ENCODE assay signal across 11 mouse cellular contexts in the genomic region with DNA sequence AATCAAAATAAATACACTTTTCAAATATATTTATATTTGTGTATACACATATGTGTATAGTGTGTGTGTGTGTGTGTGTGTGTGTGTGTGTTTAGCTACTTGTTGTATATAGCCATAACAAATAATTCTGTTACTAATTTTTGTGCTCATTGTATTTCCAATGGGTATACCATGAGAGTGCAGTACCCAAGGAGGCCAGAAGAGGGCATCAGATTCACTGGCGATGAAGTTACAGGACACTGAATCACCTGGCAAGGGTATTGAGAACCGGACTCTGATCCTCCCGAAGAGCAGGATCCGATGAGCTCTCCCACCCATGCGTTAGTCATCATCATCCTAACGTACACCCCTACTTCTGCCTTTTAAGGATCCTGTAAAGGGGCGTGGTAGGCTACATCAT.
A peak's percentile ranks its signal among the peaks of the same experiment; 100 is the strongest.
DNase-seq lines count a peak whose midpoint lies in the region; ATAC-seq and TF ChIP-seq lines count a peak whose summit lies in the region.
"Had no signal": no experiment of that assay in that cellular context is flagged by ENCODE, and none has a peak within 500 bp of the region (broad histone marks: within the 10 kb centered on the region; RNA-seq: fewer than 3 reads in every experiment).

No protein-coding gene starts in this region.

- H3K4me2 ChIP-seq in midbrain, embryonic 16.5 days (ENCODE audit: low read length): no peak overlapping the region
- H3K4me2 ChIP-seq: intestine, embryonic 15.5 days; lung, embryonic 15.5 days; midbrain, embryonic 13.5 days had no signal

- DNase-seq in left cerebral cortex, adult 2 months (ENCODE audit: extremely low spot score in 1 of 2, low spot score in 2 of 2): no peak
- DNase-seq in left cerebral cortex, adult 9 months (ENCODE audit: low spot score in 2 of 2): no peak
- peak; percentile 34 for DNase-seq in A20 (ENCODE audit: low read depth, low spot score)
- DNase-seq in yolk sac, embryonic 10.5 days (ENCODE audit: low spot score): no peak
- DNase-seq: right cerebral cortex, postnatal 25 days had no signal

- no peaks in the 10 kb centered on the region for H3K9me3 ChIP-seq in ES-Bruce4 (replicated peaks; ENCODE audit: control insufficient read depth, insufficient read depth, low read length, poor library complexity, severe bottlenecking)
- no peaks in the 10 kb centered on the region for H3K9me3 ChIP-seq in midbrain, embryonic 16.5 days (replicated peaks; ENCODE audit: control insufficient read depth, low read length, poor library complexity, severe bottlenecking)
- H3K9me3 ChIP-seq: intestine, embryonic 15.5 days; lung, embryonic 15.5 days; midbrain, embryonic 13.5 days had no signal

- no peaks in the 10 kb centered on the region for H3K4me1 ChIP-seq in ES-Bruce4 (ENCODE audit: control insufficient read depth, insufficient read depth, low read length)
- H3K4me1 ChIP-seq in cortical plate, adult 2 months (ENCODE audit: control insufficient read depth, insufficient read depth, low read length): no peaks in the 10 kb centered on the region
- no peaks in the 10 kb centered on the region for H3K4me1 ChIP-seq in midbrain, embryonic 16.5 days (ENCODE audit: control insufficient read depth, insufficient read depth, low read length)
- H3K4me1 ChIP-seq: intestine, embryonic 15.5 days; lung, embryonic 15.5 days; midbrain, embryonic 13.5 days had no signal

- H3K27ac ChIP-seq in left cerebral cortex, adult 2 months: no peak overlapping the region
- H3K27ac ChIP-seq in ES-Bruce4 (ENCODE audit: insufficient read depth, low read length): no peak overlapping the region
- H3K27ac ChIP-seq in cortical plate, adult 2 months (ENCODE audit: insufficient read depth, low read length): no peak overlapping the region
- H3K27ac ChIP-seq in midbrain, embryonic 16.5 days (ENCODE audit: low read length): no peak overlapping the region
- H3K27ac ChIP-seq: intestine, embryonic 15.5 days; lung, embryonic 15.5 days; midbrain, embryonic 13.5 days had no signal

- 0 out of 2 replicates have a peak, but pooled peaks cover 2% of the 10 kb centered on the region for H3K27me3 ChIP-seq in ES-Bruce4 (ENCODE audit: control insufficient read depth, insufficient read depth, low read length, poor library complexity, severe bottlenecking)
- no peaks in the 10 kb centered on the region for H3K27me3 ChIP-seq in midbrain, embryonic 16.5 days (ENCODE audit: control insufficient read depth, insufficient read depth, low read depth, low read length)
- H3K27me3 ChIP-seq: intestine, embryonic 15.5 days; lung, embryonic 15.5 days had no signal

- peak; percentile 21 for TF ChIP-seq CTCF in left cerebral cortex, adult 2 months (IDR thresholded peaks at IDR 0.05)
- peak; percentile 29 for TF ChIP-seq CTCF in ES-Bruce4 (IDR thresholded peaks at IDR 0.05; ENCODE audit: low read depth, low read length)
- 0 out of 2 replicates have a peak, but pooled peaks have one; percentile 16 for TF ChIP-seq CTCF in cortical plate, adult 2 months (IDR thresholded peaks at IDR 0.05; ENCODE audit: extremely low read depth, insufficient read depth, low read length)

- no peak for TF ChIP-seq POLR2A in ES-Bruce4 (IDR thresholded peaks at IDR 0.05; ENCODE audit: insufficient read depth, low read length)
- TF ChIP-seq POLR2A in cortical plate, adult 2 months (IDR thresholded peaks at IDR 0.05; ENCODE audit: extremely low read depth, insufficient read depth, low read length): no peak

- no peak for TF ChIP-seq EP300 in ES-Bruce4 (IDR thresholded peaks at IDR 0.05; ENCODE audit: insufficient read depth, low read depth, low read length)

- no peak overlapping the region for H3K9ac ChIP-seq in ES-Bruce4 (ENCODE audit: low read depth, poor library complexity, severe bottlenecking)
- no peak overlapping the region for H3K9ac ChIP-seq in midbrain, embryonic 16.5 days (ENCODE audit: low read depth, low read length)
- H3K9ac ChIP-seq: intestine, embryonic 15.5 days; lung, embryonic 15.5 days; midbrain, embryonic 13.5 days had no signal

- intact Hi-C loops in left cerebral cortex, adult 2 months (cut with DNase I): no loop called here

- ATAC-seq in midbrain, embryonic 16.5 days: no peak
- ATAC-seq: intestine, embryonic 15.5 days; midbrain, embryonic 13.5 days had no signal

- H3K4me3 ChIP-seq in left cerebral cortex, adult 2 months: no peak overlapping the region
- H3K4me3 ChIP-seq in ES-Bruce4 (ENCODE audit: low read depth, low read length): no peak overlapping the region
- H3K4me3 ChIP-seq in cortical plate, adult 2 months (ENCODE audit: insufficient read depth, low read length): no peak overlapping the region
- H3K4me3 ChIP-seq in midbrain, embryonic 16.5 days (ENCODE audit: low read depth, low read length): no peak overlapping the region
- H3K4me3 ChIP-seq: intestine, embryonic 15.5 days; lung, embryonic 15.5 days; midbrain, embryonic 13.5 days had no signal

- no peaks in the 10 kb centered on the region for H3K36me3 ChIP-seq in ES-Bruce4 (ENCODE audit: control insufficient read depth, insufficient read depth, low read length, poor library complexity, severe bottlenecking)
- H3K36me3 ChIP-seq in midbrain, embryonic 16.5 days (ENCODE audit: control insufficient read depth, insufficient read depth, low read length): no peaks in the 10 kb centered on the region
- H3K36me3 ChIP-seq: intestine, embryonic 15.5 days; lung, embryonic 15.5 days; midbrain, embryonic 13.5 days had no signal

- WGBS in midbrain, embryonic 16.5 days: 83% methylated on average over 7 of the region's 7 CpGs
